Mouse (Mus musculus): ENCODE measurements at regions not wholly inside any gene's neighbourhood (a gene's known extent, or its start where the extent isn't known, plus 50 kb on each side); places are given as distances from the start of the nearest gene placed in this dataset.

- no peak for TF ChIP-seq CTCF (IDR thresholded peaks at IDR 0.05; ENCODE audit: control insufficient read depth, insufficient read depth, low read length)
- TF ChIP-seq POLR2A (IDR thresholded peaks at IDR 0.05; ENCODE audit: borderline replicate concordance, control insufficient read depth, low read depth, low read length): no peak
These were observed 80.7 kb upstream of the Dlx2 start for GRCm38 (mm10) chr2:71627097-71627755.
